Mouse (Mus musculus): Measurements from ENCODE around the gene Iah1.
A peak's percentile ranks its signal among the peaks of the same experiment; 100 is the strongest.

DNA sequence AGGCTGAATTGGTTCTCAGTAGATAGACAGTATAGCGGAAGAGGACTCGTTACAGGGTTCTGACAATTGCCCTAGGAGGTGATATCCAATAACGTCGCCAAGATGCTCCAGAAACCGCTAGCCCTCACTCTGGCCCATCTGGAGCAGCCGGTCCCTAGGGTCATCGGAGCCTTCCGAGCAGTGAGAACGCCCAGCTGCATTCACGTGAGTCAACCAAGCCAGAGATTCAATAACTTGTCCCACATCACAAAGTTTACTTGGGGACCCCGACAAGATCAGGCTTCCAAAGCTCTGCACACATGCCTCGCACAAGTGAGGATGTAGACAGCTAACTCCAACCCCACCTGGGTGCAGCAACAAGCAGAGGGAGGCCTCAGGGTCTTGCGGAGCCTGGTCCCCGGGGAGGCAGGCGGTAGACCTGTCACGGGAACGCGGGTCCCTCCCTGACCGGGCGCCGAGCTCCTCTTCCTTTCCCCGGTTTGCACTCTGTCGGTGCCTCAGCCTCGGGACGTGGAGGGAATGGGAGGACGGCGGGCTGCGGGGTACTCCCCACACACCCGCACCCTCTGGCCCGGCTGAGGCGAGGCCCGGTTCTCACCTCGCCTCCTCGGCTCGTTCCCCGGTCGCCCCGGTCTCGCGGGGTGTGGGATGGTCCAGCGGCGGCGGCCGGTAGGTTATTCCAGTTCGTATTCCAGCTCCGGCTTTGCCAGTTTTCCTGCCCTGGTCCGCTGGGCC, 30.5 kb upstream of the Iah1 start:
- TF ChIP-seq MAX (IDR thresholded peaks at IDR 0.05; ENCODE audit: low read depth) (no peak), POLR2A (IDR thresholded peaks at IDR 0.05; ENCODE audit: insufficient read length, low read depth) (peak; percentile 62), MYOG (IDR thresholded peaks at IDR 0.05; ENCODE audit: control insufficient read depth in 1 of 3, insufficient read depth in 1 of 3, insufficient read length in 2 of 3, low read depth in 2 of 3) (no peak), USF1 (IDR thresholded peaks at IDR 0.05; ENCODE audit: low read depth) (no peak), E2F4 (IDR thresholded peaks at IDR 0.05; ENCODE audit: insufficient read depth) (no peak), TCF12 (IDR thresholded peaks at IDR 0.05; ENCODE audit: insufficient read depth, poor library complexity, severe bottlenecking) (no peak), TCF3 (IDR thresholded peaks at IDR 0.05; ENCODE audit: insufficient read length, low read depth) (no peak), MYOD1 (IDR thresholded peaks at IDR 0.05; ENCODE audit: control insufficient read depth in 1 of 3, insufficient read length in 2 of 3, low read depth in 2 of 3) (no peak)
